19 mouse cellular contexts compared by ENCODE assay signal in the genomic region with DNA sequence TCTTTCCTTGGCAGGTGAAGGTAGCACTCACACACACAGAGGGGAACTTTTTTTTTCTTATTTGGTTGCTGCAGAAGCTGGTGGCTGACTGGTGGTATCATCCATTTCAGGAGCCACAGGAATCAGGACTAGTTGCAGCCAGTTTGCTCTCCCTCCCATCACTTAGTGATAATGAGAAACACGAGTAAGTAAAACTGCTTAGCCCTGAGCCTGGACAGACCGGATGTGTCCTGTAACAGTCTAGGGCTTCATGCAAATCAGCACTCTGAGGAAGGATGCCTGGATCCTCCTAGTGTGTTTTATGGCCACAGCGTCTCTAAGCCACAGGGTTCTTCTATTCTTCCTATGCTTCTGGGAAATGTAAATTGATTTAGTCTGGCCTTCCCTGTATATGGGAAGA.
A peak's percentile ranks its signal among the peaks of the same experiment; 100 is the strongest.
DNase-seq lines count a peak whose midpoint lies in the region; ATAC-seq lines count a peak whose summit lies in the region.
"Had no signal": no experiment of that assay in that cellular context is flagged by ENCODE, and none has a peak within 500 bp of the region (broad histone marks: within the 10 kb centered on the region; RNA-seq: fewer than 3 reads in every experiment).

No protein-coding gene starts in this region.

- no peaks in the 10 kb centered on the region for H3K27me3 ChIP-seq in kidney, embryonic 15.5 days
- H3K27me3 ChIP-seq in embryonic facial prominence, embryonic 14.5 days (replicated peaks; ENCODE audit: control insufficient read depth, insufficient read depth, low read length): no peaks in the 10 kb centered on the region
- H3K27me3 ChIP-seq: embryonic facial prominence, embryonic 12.5 days; heart, embryonic 12.5 days; hindbrain, embryonic 15.5 days; limb, embryonic 13.5 days; liver, embryonic 13.5 days; midbrain, embryonic 12.5 days had no signal

- 0 out of 2 replicates have a peak, but pooled peaks cover 4% of the 10 kb centered on the region for H3K4me1 ChIP-seq in kidney, embryonic 15.5 days
- H3K4me1 ChIP-seq in embryonic facial prominence, embryonic 14.5 days (ENCODE audit: control insufficient read depth, insufficient read depth, low read length): no peaks in the 10 kb centered on the region
- H3K4me1 ChIP-seq: hindbrain, embryonic 15.5 days; liver, embryonic 13.5 days had no signal

- H3K36me3 ChIP-seq in kidney, embryonic 15.5 days: no peaks in the 10 kb centered on the region
- H3K36me3 ChIP-seq in embryonic facial prominence, embryonic 14.5 days (ENCODE audit: control insufficient read depth, insufficient read depth, low read length): no peaks in the 10 kb centered on the region
- H3K36me3 ChIP-seq: embryonic facial prominence, embryonic 12.5 days; heart, embryonic 12.5 days; hindbrain, embryonic 15.5 days; limb, embryonic 13.5 days; liver, embryonic 13.5 days; midbrain, embryonic 12.5 days had no signal

- H3K27ac ChIP-seq in kidney, embryonic 15.5 days: no peak overlapping the region
- H3K27ac ChIP-seq in embryonic facial prominence, embryonic 14.5 days (replicated peaks; ENCODE audit: low read depth, low read length): no peak overlapping the region
- H3K27ac ChIP-seq: embryonic facial prominence, embryonic 12.5 days; hindbrain, embryonic 15.5 days; limb, embryonic 13.5 days; liver, embryonic 13.5 days; macrophage; midbrain, embryonic 12.5 days had no signal

- peak; percentile 77 for ATAC-seq in kidney, embryonic 15.5 days (replicated peaks; ENCODE audit: low FRiP score)
- ATAC-seq in embryonic facial prominence, embryonic 14.5 days (ENCODE audit: low read depth): no peak
- peak; percentile 71 for ATAC-seq in neutrophil, adult 5-6 weeks (ENCODE audit: extremely low read depth, insufficient number of reproducible peaks, low FRiP score, poor library complexity, severe bottlenecking)
- ATAC-seq: forebrain, embryonic 14.5 days had no signal

- no peak overlapping the region for H3K4me3 ChIP-seq in kidney, embryonic 15.5 days (replicated peaks)
- H3K4me3 ChIP-seq in embryonic facial prominence, embryonic 14.5 days (ENCODE audit: low read depth, low read length): no peak overlapping the region
- H3K4me3 ChIP-seq: embryonic facial prominence, embryonic 12.5 days; heart, embryonic 12.5 days; hindbrain, embryonic 15.5 days; limb, embryonic 13.5 days; liver, embryonic 13.5 days; midbrain, embryonic 12.5 days had no signal

- 9% methylated on average over 3 of the region's 3 CpGs for WGBS in kidney, embryonic 15.5 days
- WGBS in embryonic facial prominence, embryonic 14.5 days: 18% methylated on average over 3 of the region's 3 CpGs

- DNase-seq in kidney, postnatal 14 days: no peak
- DNase-seq in R1 (ENCODE audit: low read depth, low spot score): peak; percentile 34
- peak; percentile 25 for DNase-seq in embryonic facial prominence, embryonic 14.5 days (ENCODE audit: low spot score)
- DNase-seq in frontal cortex, postnatal 25 days (ENCODE audit: low spot score in 2 of 2): no peak
- DNase-seq in layer of hippocampus, postnatal 36 days: no peak
- DNase-seq: adrenal gland, adult 8-10 months; cerebellum, adult 9-11 months; kidney, adult 8-10 months; liver, embryonic 13.5 days; right cerebral cortex, adult 18-20 months had no signal

- H3K4me2 ChIP-seq in kidney, embryonic 15.5 days: no peak overlapping the region
- H3K4me2 ChIP-seq in embryonic facial prominence, embryonic 14.5 days (ENCODE audit: low read depth, low read length): no peak overlapping the region
- H3K4me2 ChIP-seq: embryonic facial prominence, embryonic 12.5 days; heart, embryonic 12.5 days; hindbrain, embryonic 15.5 days; limb, embryonic 13.5 days; liver, embryonic 13.5 days; midbrain, embryonic 12.5 days had no signal

- H3K9me3 ChIP-seq in kidney, embryonic 15.5 days (replicated peaks): no peaks in the 10 kb centered on the region
- H3K9me3 ChIP-seq in embryonic facial prominence, embryonic 14.5 days (ENCODE audit: control insufficient read depth, low read length): no peaks in the 10 kb centered on the region
- H3K9me3 ChIP-seq: embryonic facial prominence, embryonic 12.5 days; heart, embryonic 12.5 days; hindbrain, embryonic 15.5 days; limb, embryonic 13.5 days; liver, embryonic 13.5 days; midbrain, embryonic 12.5 days had no signal

- H3K9ac ChIP-seq in kidney, embryonic 15.5 days: no peak overlapping the region
- H3K9ac ChIP-seq in embryonic facial prominence, embryonic 14.5 days (ENCODE audit: low read depth, low read length): no peak overlapping the region
- H3K9ac ChIP-seq: embryonic facial prominence, embryonic 12.5 days; heart, embryonic 12.5 days; hindbrain, embryonic 15.5 days; limb, embryonic 13.5 days; liver, embryonic 13.5 days; midbrain, embryonic 12.5 days had no signal

Comparison
In these comparisons a context has a peak if more than half of its experiments do, and no peak if none do; other contexts are left out.
1. DNase-seq: peak in R1 (single experiment) and embryonic facial prominence, embryonic 14.5 days (single experiment); none in kidney, postnatal 14 days (single experiment), frontal cortex, postnatal 25 days (0 of 2) and layer of hippocampus, postnatal 36 days (0 of 2).